Mouse (Mus musculus) cerebellum, adult 11 months (tissue): ENCODE measurements around the gene Agap1.

Experiments
- DNase-seq: peaks from one replicate; pipeline ENCODE4 v3.0.0; 2022

Gene Agap1

GRCm38 (mm10) chr1:89870134-89870905 lies 415.7 kb downstream of the Agap1 start:
- DNase-seq, result no peak

- DNase-seq, result no peak
These were observed 416.3 kb downstream of the Agap1 start for GRCm38 (mm10) chr1:89870906-89871211.

GRCm38 (mm10) chr1:89876346-89877072 lies 421.9 kb downstream of the Agap1 start:
- DNase-seq, result no peak

GRCm38 (mm10) chr1:89878496-89878895 lies 423.9 kb downstream of the Agap1 start:
- peak; percentile 12 for DNase-seq

- no peak for DNase-seq
These were observed 425.6 kb downstream of the Agap1 start for GRCm38 (mm10) chr1:89880193-89880592.

- no peak for DNase-seq
These were observed 426.2 kb downstream of the Agap1 start for GRCm38 (mm10) chr1:89880834-89881233.

GRCm38 (mm10) chr1:89884335-89884734 lies 429.7 kb downstream of the Agap1 start:
- no peak for DNase-seq

- no peak for DNase-seq
These were observed 431.1 kb downstream of the Agap1 start for GRCm38 (mm10) chr1:89885696-89886095.

- no peak for DNase-seq
These were observed 436.8 kb downstream of the Agap1 start for GRCm38 (mm10) chr1:89891400-89891799.

GRCm38 (mm10) chr1:89892281-89892680 lies 437.7 kb downstream of the Agap1 start:
- DNase-seq, result no peak

- DNase-seq, result no peak
These were observed 441.2 kb downstream of the Agap1 start for GRCm38 (mm10) chr1:89895801-89896200.

- DNase-seq, result no peak
These were observed 444.4 kb downstream of the Agap1 start for GRCm38 (mm10) chr1:89899036-89899435.

GRCm38 (mm10) chr1:89899761-89900445 lies 445.3 kb downstream of the Agap1 start:
- DNase-seq, result no peak

- DNase-seq, result no peak
These were observed 446.8 kb downstream of the Agap1 start for GRCm38 (mm10) chr1:89901381-89901780.

GRCm38 (mm10) chr1:89902236-89902635 lies 447.6 kb downstream of the Agap1 start:
- DNase-seq, result no peak

GRCm38 (mm10) chr1:89902641-89903040 lies 448.0 kb downstream of the Agap1 start:
- DNase-seq, result no peak

- DNase-seq, result no peak
These were observed 455.2 kb downstream of the Agap1 start for GRCm38 (mm10) chr1:89909796-89910195.

- no peak for DNase-seq
These were observed 457.8 kb downstream of the Agap1 start for GRCm38 (mm10) chr1:89912392-89912791.

- no peak for DNase-seq
These were observed 459.0 kb downstream of the Agap1 start for GRCm38 (mm10) chr1:89913611-89914010.

- DNase-seq, result no peak
These were observed 463.5 kb downstream of the Agap1 start for GRCm38 (mm10) chr1:89918111-89918510.

GRCm38 (mm10) chr1:89919206-89919605 lies 464.6 kb downstream of the Agap1 start:
- DNase-seq, result no peak

GRCm38 (mm10) chr1:89921806-89922205 lies 467.2 kb downstream of the Agap1 start:
- DNase-seq, result no peak

GRCm38 (mm10) chr1:89922282-89922681 lies 467.7 kb downstream of the Agap1 start:
- DNase-seq, result no peak
